Mouse (Mus musculus): Measurements from ENCODE around the gene Cpsf3. TPM values are rescaled to one million over a fixed set of nuclear protein-coding genes. Genes with fewer than 3 reads are reported as not detected.

The Cpsf3 gene
- polyA plus RNA-seq, 1 experiment from 2014 or later: 120 TPM

DNA sequence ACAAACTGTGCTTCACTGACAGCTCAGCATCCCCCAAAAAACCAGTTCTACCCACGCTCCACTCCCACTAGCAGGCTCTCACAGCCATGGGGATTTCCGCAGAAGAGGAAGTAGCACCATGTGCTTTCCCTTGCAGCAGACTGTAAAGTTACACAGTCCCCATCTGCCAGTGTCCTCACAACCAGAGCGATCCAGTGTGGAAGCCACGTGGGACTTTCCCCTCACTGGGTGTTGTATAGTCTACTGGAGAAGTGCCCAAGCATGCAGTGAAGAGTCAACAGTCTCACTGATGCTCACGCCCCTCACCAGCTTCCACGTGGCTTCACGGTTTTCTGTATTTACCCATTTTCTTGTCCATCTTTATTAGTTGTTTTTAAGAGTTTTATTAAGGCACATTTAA lies 50.7 kb downstream of the Cpsf3 start:
- H3K4me1 ChIP-seq (ENCODE audit: control insufficient read depth, insufficient read depth, low read length): no peaks in the 10 kb centered on the region
- no peak overlapping the region for H3K9ac ChIP-seq (ENCODE audit: low read depth, low read length)
- H3K4me3 ChIP-seq (ENCODE audit: low read length): no peak overlapping the region
- no peaks in the 10 kb centered on the region for H3K9me3 ChIP-seq (ENCODE audit: control insufficient read depth, low read length)
- no peak overlapping the region for H3K4me2 ChIP-seq (replicated peaks; ENCODE audit: low read depth, low read length)
- no peak for ATAC-seq (ENCODE audit: low FRiP score, low TSS enrichment)
- H3K27ac ChIP-seq (ENCODE audit: low read depth, low read length): no peak overlapping the region
- peaks cover 65% of the 10 kb centered on the region for H3K36me3 ChIP-seq (ENCODE audit: control insufficient read depth, insufficient read depth, low read length)
- H3K27me3 ChIP-seq (ENCODE audit: control insufficient read depth, insufficient read depth, low read length): no peaks in the 10 kb centered on the region
- WGBS: 89% methylated on average over 7 of the region's 7 CpGs

GRCm38 (mm10) chr12:21337171-21337570 lies 52.0 kb downstream of the Cpsf3 start:
- H3K36me3 ChIP-seq (ENCODE audit: control insufficient read depth, insufficient read depth, low read length): peaks cover 59% of the 10 kb centered on the region
- H3K9ac ChIP-seq (ENCODE audit: low read depth, low read length): no peak overlapping the region
- no peaks in the 10 kb centered on the region for H3K27me3 ChIP-seq (ENCODE audit: control insufficient read depth, insufficient read depth, low read length)
- 94% methylated on average over 5 of the region's 5 CpGs for WGBS
- H3K27ac ChIP-seq (ENCODE audit: low read depth, low read length): no peak overlapping the region
- H3K9me3 ChIP-seq (ENCODE audit: control insufficient read depth, low read length): no peaks in the 10 kb centered on the region
- no peak overlapping the region for H3K4me2 ChIP-seq (replicated peaks; ENCODE audit: low read depth, low read length)
- ATAC-seq (ENCODE audit: low FRiP score, low TSS enrichment): no peak
- no peaks in the 10 kb centered on the region for H3K4me1 ChIP-seq (ENCODE audit: control insufficient read depth, insufficient read depth, low read length)
- no peak overlapping the region for H3K4me3 ChIP-seq (ENCODE audit: low read length)

- no peak overlapping the region for H3K9ac ChIP-seq (ENCODE audit: low read depth, low read length)
- peaks cover 45% of the 10 kb centered on the region for H3K36me3 ChIP-seq (ENCODE audit: control insufficient read depth, insufficient read depth, low read length)
- no peak overlapping the region for H3K27ac ChIP-seq (ENCODE audit: low read depth, low read length)
- no peak overlapping the region for H3K4me3 ChIP-seq (ENCODE audit: low read length)
- no peak overlapping the region for H3K4me2 ChIP-seq (replicated peaks; ENCODE audit: low read depth, low read length)
- no peaks in the 10 kb centered on the region for H3K9me3 ChIP-seq (ENCODE audit: control insufficient read depth, low read length)
- WGBS: 95% methylated on average over 5 of the region's 5 CpGs
- H3K4me1 ChIP-seq (ENCODE audit: control insufficient read depth, insufficient read depth, low read length): no peaks in the 10 kb centered on the region
- H3K27me3 ChIP-seq (ENCODE audit: control insufficient read depth, insufficient read depth, low read length): no peaks in the 10 kb centered on the region
- ATAC-seq (ENCODE audit: low FRiP score, low TSS enrichment): no peak
Measured at GRCm38 (mm10) chr12:21340674-21341073, 55.5 kb downstream of the Cpsf3 start.

- 94% methylated on average over 7 of the region's 7 CpGs for WGBS
- Histone ChIP-seq H3K9me3 (ENCODE audit: control insufficient read depth, low read length) (peaks cover 2% of the 10 kb centered on the region; the same call in 1 of the 2 replicates), H3K4me3 (ENCODE audit: low read length) (no peak overlapping the region), H3K27me3 (ENCODE audit: control insufficient read depth, insufficient read depth, low read length) (no peaks in the 10 kb centered on the region), H3K9ac (ENCODE audit: low read depth, low read length) (no peak overlapping the region), H3K36me3 (ENCODE audit: control insufficient read depth, insufficient read depth, low read length) (peaks cover 46% of the 10 kb centered on the region), H3K4me2 (replicated peaks; ENCODE audit: low read depth, low read length) (no peak overlapping the region), H3K4me1 (ENCODE audit: control insufficient read depth, insufficient read depth, low read length) (no peaks in the 10 kb centered on the region), H3K27ac (ENCODE audit: low read depth, low read length) (no peak overlapping the region)
- ATAC-seq (ENCODE audit: low FRiP score, low TSS enrichment): no peak
Measured at GRCm38 (mm10) chr12:21346972-21347371, 61.8 kb downstream of the Cpsf3 start.

DNA sequence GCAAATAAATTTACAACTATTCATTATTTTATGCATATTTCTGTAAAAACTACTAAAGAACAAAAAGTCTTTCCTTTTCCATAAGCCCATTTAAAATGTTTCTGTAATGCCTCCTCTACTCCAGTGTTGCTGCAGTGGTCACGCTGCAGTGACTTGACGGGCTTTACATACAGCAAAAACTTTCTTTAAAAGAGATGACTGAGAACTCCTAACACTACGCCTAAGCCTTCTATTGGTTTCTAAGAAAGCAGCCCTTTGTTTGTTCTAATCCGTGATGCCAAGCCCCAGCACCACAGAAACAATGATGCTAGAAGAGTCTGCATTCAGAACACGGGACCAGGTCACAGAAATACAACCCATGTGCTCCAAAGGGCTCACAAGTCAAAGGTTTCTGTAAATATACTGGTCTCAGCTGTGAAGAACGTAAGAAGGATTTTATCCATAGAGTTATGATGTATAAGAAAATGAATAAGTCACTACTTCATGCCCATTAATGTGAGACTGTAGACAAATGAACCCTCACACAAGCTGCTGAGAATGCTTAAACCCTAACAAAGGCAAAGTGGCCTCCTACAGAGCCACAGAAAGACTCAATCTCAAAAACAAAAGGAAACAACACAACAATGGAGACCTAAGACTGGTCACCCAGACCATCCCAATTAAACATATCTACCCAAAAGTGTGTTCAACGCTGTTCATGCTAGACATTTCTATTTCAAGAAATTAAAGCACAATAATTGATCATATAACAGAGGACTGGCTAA lies 65.1 kb downstream of the Cpsf3 start:
- 89% methylated on average over 7 of the region's 7 CpGs for WGBS
- Histone ChIP-seq H3K9me3 (ENCODE audit: control insufficient read depth, low read length) (peaks cover 6% of the 10 kb centered on the region; the same call in 1 of the 2 replicates), H3K9ac (ENCODE audit: low read depth, low read length) (no peak overlapping the region), H3K27ac (ENCODE audit: low read depth, low read length) (no peak overlapping the region), H3K36me3 (ENCODE audit: control insufficient read depth, insufficient read depth, low read length) (peaks cover 48% of the 10 kb centered on the region), H3K27me3 (ENCODE audit: control insufficient read depth, insufficient read depth, low read length) (no peaks in the 10 kb centered on the region), H3K4me3 (ENCODE audit: low read length) (no peak overlapping the region), H3K4me1 (ENCODE audit: control insufficient read depth, insufficient read depth, low read length) (no peaks in the 10 kb centered on the region), H3K4me2 (replicated peaks; ENCODE audit: low read depth, low read length) (no peak overlapping the region)
- ATAC-seq (ENCODE audit: low FRiP score, low TSS enrichment): no peak

- H3K27ac ChIP-seq (ENCODE audit: low read depth, low read length): no peak overlapping the region
- H3K9me3 ChIP-seq (ENCODE audit: control insufficient read depth, low read length): peaks cover 6% of the 10 kb centered on the region; the same call in 1 of the 2 replicates
- H3K36me3 ChIP-seq (ENCODE audit: control insufficient read depth, insufficient read depth, low read length): peaks cover 32% of the 10 kb centered on the region
- no peak for ATAC-seq (ENCODE audit: low FRiP score, low TSS enrichment)
- no peaks in the 10 kb centered on the region for H3K27me3 ChIP-seq (ENCODE audit: control insufficient read depth, insufficient read depth, low read length)
- H3K4me1 ChIP-seq (ENCODE audit: control insufficient read depth, insufficient read depth, low read length): no peaks in the 10 kb centered on the region
- 95% methylated on average over 8 of the region's 8 CpGs for WGBS
- no peak overlapping the region for H3K4me2 ChIP-seq (replicated peaks; ENCODE audit: low read depth, low read length)
- no peak overlapping the region for H3K4me3 ChIP-seq (ENCODE audit: low read length)
- no peak overlapping the region for H3K9ac ChIP-seq (ENCODE audit: low read depth, low read length)
Measured at GRCm38 (mm10) chr12:21353681-21354080, 68.5 kb downstream of the Cpsf3 start.

DNA sequence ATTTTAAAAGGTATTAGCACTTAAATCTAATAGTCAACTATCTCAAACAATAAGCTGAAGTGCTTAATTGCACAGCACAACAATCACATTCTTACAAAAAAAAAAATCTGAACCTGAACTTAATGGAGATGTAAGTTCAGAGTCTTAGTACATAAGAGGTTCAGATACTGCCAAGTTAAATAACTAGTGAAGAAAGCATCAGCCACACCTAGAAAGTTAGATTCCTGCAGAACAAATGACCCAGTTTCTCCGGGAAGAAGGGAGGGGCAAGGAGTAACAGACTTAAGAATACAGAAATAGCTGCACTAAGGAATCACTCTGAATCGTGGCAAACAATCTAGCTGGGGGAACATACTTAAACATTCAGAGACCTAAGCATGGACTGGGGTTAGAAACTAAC lies 77.5 kb downstream of the Cpsf3 start:
- Histone ChIP-seq H3K9ac (ENCODE audit: low read depth, low read length) (no peak overlapping the region), H3K27me3 (ENCODE audit: control insufficient read depth, insufficient read depth, low read length) (no peaks in the 10 kb centered on the region), H3K4me3 (ENCODE audit: low read length) (no peak overlapping the region), H3K4me1 (ENCODE audit: control insufficient read depth, insufficient read depth, low read length) (no peaks in the 10 kb centered on the region), H3K27ac (ENCODE audit: low read depth, low read length) (no peak overlapping the region), H3K9me3 (ENCODE audit: control insufficient read depth, low read length) (no peaks in the 10 kb centered on the region), H3K4me2 (replicated peaks; ENCODE audit: low read depth, low read length) (no peak overlapping the region), H3K36me3 (ENCODE audit: control insufficient read depth, insufficient read depth, low read length) (0 out of 2 replicates have a peak, but pooled peaks cover 3% of the 10 kb centered on the region)
- no peak for ATAC-seq (ENCODE audit: low FRiP score, low TSS enrichment)
- 79% methylated on average over 2 of the region's 2 CpGs for WGBS

- WGBS: 93% methylated on average over 3 of the region's 3 CpGs
- no peak overlapping the region for H3K4me2 ChIP-seq (replicated peaks; ENCODE audit: low read depth, low read length)
- H3K36me3 ChIP-seq (ENCODE audit: control insufficient read depth, insufficient read depth, low read length): 0 out of 2 replicates have a peak, but pooled peaks cover 3% of the 10 kb centered on the region
- no peak overlapping the region for H3K4me3 ChIP-seq (ENCODE audit: low read length)
- no peak for ATAC-seq (ENCODE audit: low FRiP score, low TSS enrichment)
- H3K9ac ChIP-seq (ENCODE audit: low read depth, low read length): no peak overlapping the region
- H3K27ac ChIP-seq (ENCODE audit: low read depth, low read length): no peak overlapping the region
- no peaks in the 10 kb centered on the region for H3K9me3 ChIP-seq (ENCODE audit: control insufficient read depth, low read length)
- no peaks in the 10 kb centered on the region for H3K4me1 ChIP-seq (ENCODE audit: control insufficient read depth, insufficient read depth, low read length)
- H3K27me3 ChIP-seq (ENCODE audit: control insufficient read depth, insufficient read depth, low read length): no peaks in the 10 kb centered on the region
Measured at GRCm38 (mm10) chr12:21363195-21363594, 78.0 kb downstream of the Cpsf3 start.
